Mouse (Mus musculus) forebrain, embryonic 13.5 days (tissue): ENCODE data around the gene Lrrn4. TPM values are rescaled to one million over a fixed set of nuclear protein-coding genes. Genes with fewer than 3 reads are reported as not detected.
A peak's percentile ranks its signal among the peaks of the same experiment; 100 is the strongest.

ENCODE experiments used
- ATAC-seq: fragments of 200-750 bp; cut with Nextera tagmentation; 2 replicates; pipeline ENCODE4 v1.8.0; 2017
- H3K27ac ChIP-seq: fragments of 300-500 bp; sonication (generic); 2 replicates; pipeline ENCODE4 v1.5.1; 2015; ENCODE audit warnings: inconsistent platforms, mild to moderate bottlenecking, moderate library complexity
- H3K27me3 ChIP-seq: fragments of 300-500 bp; sonication (generic); 2 replicates; pipeline ENCODE4 v1.6.1; 2015; ENCODE audit warnings: mild to moderate bottlenecking, inconsistent platforms
- H3K36me3 ChIP-seq: fragments of 300-500 bp; sonication (generic); 2 replicates; pipeline ENCODE4 v1.6.1; 2015; ENCODE audit warnings: mild to moderate bottlenecking, inconsistent platforms; ENCODE audit not compliant: poor library complexity, severe bottlenecking
- H3K4me1 ChIP-seq: fragments of 300-500 bp; sonication (generic); 2 replicates; pipeline ENCODE4 v1.6.1; 2015; ENCODE audit warnings: inconsistent platforms
- H3K4me2 ChIP-seq: fragments of 300-500 bp; sonication (generic); 2 replicates; pipeline ENCODE4 v1.6.1; 2015; ENCODE audit warnings: inconsistent platforms, mild to moderate bottlenecking, moderate library complexity
- H3K4me3 ChIP-seq: fragments of 300-500 bp; sonication (generic); 2 replicates; pipeline ENCODE4 v1.5.1; 2015; ENCODE audit warnings: mild to moderate bottlenecking, inconsistent platforms
- H3K9ac ChIP-seq: fragments of 300-500 bp; sonication (generic); 2 replicates; pipeline ENCODE4 v1.6.1; 2015; ENCODE audit warnings: mild to moderate bottlenecking, inconsistent platforms
- H3K9me3 ChIP-seq: fragments of 300-500 bp; sonication (generic); replicated peaks from 2 replicates; pipeline ENCODE4 v1.6.1; 2016; ENCODE audit warnings: inconsistent platforms
- WGBS: fragments of 180-500 bp; shearing (Covaris S2); methylation state at CpG from one replicate; pipeline ENCODE4 v1.1.7; 2015; 5-methylcytosine and 5-hydroxymethylcytosine counted together
- polyA plus RNA-seq: library from polyadenylated mRNA; unstranded; fragments of >200 nt; fragmentation: Nextera tagmentation; extraction: Ambion mirVana; gene quantifications from 2 replicates; pipeline ENCODE4 v1.2.1, GENCODE M21; 2015

Lrrn4 gene
- polyA plus RNA-seq, 1 experiment from 2014 or later: 0.04 TPM

DNA sequence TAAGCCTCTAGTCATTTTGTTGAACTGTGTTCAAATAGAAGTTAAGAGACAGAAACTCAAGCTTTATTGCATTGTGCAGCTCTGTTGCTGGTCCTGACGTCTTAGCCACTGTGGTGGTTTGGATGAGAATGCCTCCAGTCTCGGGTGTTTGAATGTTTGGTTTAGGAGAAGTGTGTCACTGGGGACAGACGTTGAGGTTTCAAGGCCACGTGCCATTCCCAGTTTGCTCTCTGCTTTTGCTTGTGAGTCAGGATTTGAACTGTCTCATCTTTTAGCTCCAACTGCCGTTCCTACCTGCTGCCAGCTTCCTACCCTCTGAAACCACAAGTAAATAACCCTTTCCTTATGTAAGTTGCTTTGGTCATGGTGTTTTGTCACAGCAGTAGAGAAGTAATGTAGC lies 13.2 kb downstream of the Lrrn4 start:
- H3K4me2 ChIP-seq: no peak overlapping the region
- no peak overlapping the region for H3K9ac ChIP-seq
- H3K36me3 ChIP-seq: peaks cover 38% of the 10 kb centered on the region
- ATAC-seq: no peak
- no peak overlapping the region for H3K27ac ChIP-seq
- whole genome bisulfite sequencing: 85% methylated on average over 5 of the region's 5 CpGs
- H3K27me3 ChIP-seq: no peaks in the 10 kb centered on the region
- H3K4me1 ChIP-seq: no peaks in the 10 kb centered on the region
- no peak overlapping the region for H3K4me3 ChIP-seq
- H3K9me3 ChIP-seq: no peaks in the 10 kb centered on the region

DNA sequence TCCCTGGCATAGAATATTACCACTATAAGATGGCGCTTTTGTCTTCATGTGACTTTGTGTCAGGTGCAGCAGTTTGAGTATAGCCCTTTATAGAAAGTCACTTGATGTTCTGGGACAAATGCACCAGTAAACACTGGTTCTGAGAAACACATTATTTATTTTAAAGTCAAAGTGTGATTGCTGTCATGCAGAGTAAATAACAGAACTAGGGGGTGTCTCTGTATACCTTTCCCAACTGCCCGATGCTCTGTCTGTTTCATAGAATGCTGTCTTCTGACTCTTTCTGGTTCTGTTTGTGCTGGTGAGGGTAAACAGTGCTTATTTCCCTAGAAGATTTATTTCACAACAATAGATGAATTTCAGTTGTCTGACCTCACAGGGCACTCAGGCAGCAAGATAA lies 17.4 kb downstream of the Lrrn4 start:
- H3K27ac ChIP-seq: no peak overlapping the region
- no peaks in the 10 kb centered on the region for H3K9me3 ChIP-seq
- ATAC-seq: no peak
- H3K9ac ChIP-seq: no peak overlapping the region
- no peaks in the 10 kb centered on the region for H3K4me1 ChIP-seq
- H3K4me2 ChIP-seq: no peak overlapping the region
- peaks cover 38% of the 10 kb centered on the region for H3K36me3 ChIP-seq
- H3K4me3 ChIP-seq: no peak overlapping the region
- no peaks in the 10 kb centered on the region for H3K27me3 ChIP-seq
- WGBS: 87% methylated on average over 2 of the region's 2 CpGs

DNA sequence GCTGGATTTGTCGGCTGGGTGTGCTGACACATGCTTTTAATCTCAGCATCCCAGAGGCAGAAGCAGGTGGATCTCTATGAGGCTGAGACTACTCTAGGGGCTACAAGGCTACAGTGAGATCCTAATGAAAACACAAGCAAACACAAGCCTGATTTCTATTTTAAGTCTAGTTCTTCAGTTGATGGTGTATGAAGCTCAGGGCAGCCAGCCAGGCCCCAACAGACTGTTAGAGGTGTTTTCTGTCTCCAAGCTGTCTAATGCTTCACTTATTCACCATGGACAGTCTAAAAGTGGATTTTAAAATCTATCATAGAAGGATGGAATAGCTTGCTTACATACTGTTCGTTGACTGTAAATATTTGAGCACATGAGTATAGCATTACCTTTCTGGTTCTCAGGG lies 19.2 kb downstream of the Lrrn4 start:
- 96% methylated on average over 2 of the region's 2 CpGs for WGBS
- Histone ChIP-seq H3K36me3 (peaks cover 25% of the 10 kb centered on the region), H3K9me3 (no peaks in the 10 kb centered on the region), H3K4me1 (no peaks in the 10 kb centered on the region), H3K27ac (no peak overlapping the region), H3K4me3 (no peak overlapping the region), H3K9ac (no peak overlapping the region), H3K4me2 (no peak overlapping the region), H3K27me3 (no peaks in the 10 kb centered on the region)
- no peak for ATAC-seq

DNA sequence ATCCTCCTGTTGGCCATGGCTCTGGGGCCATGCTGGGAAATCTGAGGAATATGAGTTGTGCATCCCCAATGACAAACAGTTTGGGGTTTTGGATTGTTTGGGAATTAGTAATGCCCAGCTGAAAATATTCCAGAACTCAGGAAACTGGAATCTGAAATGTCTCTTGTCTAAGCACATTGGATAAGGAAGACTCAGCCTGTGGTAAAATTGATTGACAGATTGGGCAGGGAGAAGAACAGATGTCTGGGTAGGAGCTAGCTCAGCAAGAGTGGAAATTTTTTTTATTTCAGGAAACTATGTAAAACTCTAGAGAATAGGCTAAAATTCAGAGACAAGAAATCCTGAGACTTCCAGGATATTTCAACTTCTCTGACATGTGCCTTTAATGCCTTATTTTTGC lies 20.3 kb downstream of the Lrrn4 start:
- no peak for ATAC-seq
- Histone ChIP-seq H3K27me3 (no peaks in the 10 kb centered on the region), H3K9ac (no peak overlapping the region), H3K27ac (no peak overlapping the region), H3K4me1 (no peaks in the 10 kb centered on the region), H3K36me3 (peaks cover 18% of the 10 kb centered on the region), H3K4me2 (no peak overlapping the region), H3K9me3 (no peaks in the 10 kb centered on the region), H3K4me3 (no peak overlapping the region)

GRCm38 (mm10) chr2:132856333-132856732 lies 24.4 kb downstream of the Lrrn4 start:
- Histone ChIP-seq H3K4me1 (no peaks in the 10 kb centered on the region), H3K27me3 (no peaks in the 10 kb centered on the region), H3K9me3 (no peaks in the 10 kb centered on the region), H3K4me2 (no peak overlapping the region), H3K4me3 (no peak overlapping the region), H3K36me3 (peaks cover 19% of the 10 kb centered on the region), H3K9ac (no peak overlapping the region), H3K27ac (no peak overlapping the region)
- ATAC-seq: no peak
- 75% methylated on average over 5 of the region's 5 CpGs for WGBS

GRCm38 (mm10) chr2:132853051-132853450 lies 27.6 kb downstream of the Lrrn4 start:
- ATAC-seq: no peak
- Histone ChIP-seq H3K9ac (no peak overlapping the region), H3K36me3 (peaks cover 32% of the 10 kb centered on the region), H3K4me1 (peaks cover 13% of the 10 kb centered on the region), H3K4me3 (no peak overlapping the region), H3K27ac (no peak overlapping the region), H3K4me2 (no peak overlapping the region), H3K27me3 (no peaks in the 10 kb centered on the region), H3K9me3 (no peaks in the 10 kb centered on the region)
- 91% methylated on average over 1 of the region's 1 CpGs for WGBS

- no peak overlapping the region for H3K4me2 ChIP-seq
- H3K9ac ChIP-seq: no peak overlapping the region
- whole genome bisulfite sequencing: 91% methylated on average over 6 of the region's 6 CpGs
- H3K27me3 ChIP-seq: no peaks in the 10 kb centered on the region
- no peak overlapping the region for H3K4me3 ChIP-seq
- ATAC-seq: no peak
- H3K4me1 ChIP-seq: peaks cover 25% of the 10 kb centered on the region
- H3K27ac ChIP-seq: no peak overlapping the region
- peaks cover 31% of the 10 kb centered on the region for H3K36me3 ChIP-seq
- no peaks in the 10 kb centered on the region for H3K9me3 ChIP-seq
Measured at GRCm38 (mm10) chr2:132849141-132849540, 31.6 kb downstream of the Lrrn4 start.

- H3K27me3 ChIP-seq: no peaks in the 10 kb centered on the region
- H3K9me3 ChIP-seq: no peaks in the 10 kb centered on the region
- WGBS: 94% methylated on average over 4 of the region's 4 CpGs
- H3K4me3 ChIP-seq: no peak overlapping the region
- H3K36me3 ChIP-seq: peaks cover 31% of the 10 kb centered on the region
- H3K9ac ChIP-seq: no peak overlapping the region
- H3K4me1 ChIP-seq: peaks cover 25% of the 10 kb centered on the region
- ATAC-seq: no peak
- no peak overlapping the region for H3K27ac ChIP-seq
- peak overlapping the region; percentile 74 for H3K4me2 ChIP-seq
Measured at GRCm38 (mm10) chr2:132848361-132848760, 32.3 kb downstream of the Lrrn4 start.

- peak overlapping the region; percentile 92 for H3K9ac ChIP-seq
- no peaks in the 10 kb centered on the region for H3K9me3 ChIP-seq
- H3K27ac ChIP-seq: no peak overlapping the region
- H3K4me3 ChIP-seq: peak overlapping the region; percentile 91
- H3K4me1 ChIP-seq: peaks cover 25% of the 10 kb centered on the region
- peaks cover 31% of the 10 kb centered on the region for H3K36me3 ChIP-seq
- peak overlapping the region; percentile 74 for H3K4me2 ChIP-seq
- H3K27me3 ChIP-seq: no peaks in the 10 kb centered on the region
- no peak for ATAC-seq
- 35% methylated on average over 7 of the region's 7 CpGs for WGBS
Measured at GRCm38 (mm10) chr2:132847581-132847980, 33.1 kb downstream of the Lrrn4 start.

GRCm38 (mm10) chr2:132846407-132847358 lies 34.0 kb downstream of the Lrrn4 start, which contains the start of gene Crls1:
TSS of gene Crls1 (plus strand) at chr2:132846666.
- Histone ChIP-seq H3K36me3 (peaks cover 24% of the 10 kb centered on the region), H3K4me1 (peaks cover 25% of the 10 kb centered on the region), H3K9me3 (no peaks in the 10 kb centered on the region), H3K4me2 (peak within 1 kb of the TSS; percentile 74), H3K27me3 (no peaks in the 10 kb centered on the region), H3K9ac (peak within 1 kb of the TSS; percentile 92), H3K27ac (peak within 1 kb of the TSS; percentile 76), H3K4me3 (peak within 1 kb of the TSS; percentile 91)
- peak; percentile 95 for ATAC-seq
- under 1% methylated on average over 71 of the region's 96 CpGs for WGBS

DNA sequence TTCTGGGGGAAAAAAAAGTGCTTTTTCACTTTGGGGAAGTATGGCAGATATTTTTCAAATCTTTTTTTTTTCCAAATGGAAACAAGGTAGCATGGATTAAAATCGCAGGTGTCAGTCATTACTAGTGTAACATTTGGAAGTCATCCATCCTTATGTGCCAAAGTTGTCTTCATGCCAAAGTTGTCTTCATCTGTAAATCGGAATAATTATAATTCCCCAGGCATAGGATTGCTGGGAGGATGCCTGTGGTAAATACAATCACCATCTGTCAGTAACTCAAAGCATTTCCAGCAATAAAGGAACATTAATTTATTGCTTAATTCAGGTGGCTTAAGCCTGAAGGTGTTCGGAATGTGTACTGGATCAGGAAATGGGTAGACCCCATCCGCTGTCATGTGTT lies 39.6 kb downstream of the Lrrn4 start:
- H3K4me3 ChIP-seq: no peak overlapping the region
- H3K9ac ChIP-seq: no peak overlapping the region
- H3K27ac ChIP-seq: no peak overlapping the region
- WGBS: 92% methylated on average over 4 of the region's 4 CpGs
- H3K27me3 ChIP-seq: no peaks in the 10 kb centered on the region
- H3K4me1 ChIP-seq: no peaks in the 10 kb centered on the region
- no peak overlapping the region for H3K4me2 ChIP-seq
- H3K9me3 ChIP-seq: no peaks in the 10 kb centered on the region
- H3K36me3 ChIP-seq: peaks cover 41% of the 10 kb centered on the region; the same call in 1 of the 2 replicates
- ATAC-seq: no peak
